Mouse (Mus musculus) gastrocnemius, adult 2 months (tissue): Measurements from ENCODE around the gene Pygb. TPM values are rescaled to one million over a fixed set of nuclear protein-coding genes. Genes with fewer than 3 reads are reported as not detected.

Experiments used
- DNase-seq: peaks from one replicate; pipeline ENCODE4 v3.0.0; 2022
- H3K27ac ChIP-seq: fragments of 200-600 bp; 2 replicates; pipeline ENCODE4 v1.8.1; 2022; ENCODE audit warnings: mild to moderate bottlenecking
- H3K4me3 ChIP-seq: fragments of 200-600 bp; 2 replicates; pipeline ENCODE4 v1.8.1; 2022; ENCODE audit warnings: mild to moderate bottlenecking, moderate library complexity
- CTCF ChIP-seq: fragments of 200-600 bp; IDR thresholded peaks from 2 replicates; pipeline ENCODE4 v1.8.1; 2022; ENCODE audit warnings: antibody characterized with exemption, mild to moderate bottlenecking, moderate library complexity
- intact Hi-C: fragments of 180-260 bp; cut with DNase I; formaldehyde crosslinking; loops from one replicate; pipeline ENCODE4 v1.15.1; 2025
- total RNA-seq, 2 experiments: library from RNA; stranded (reverse); gene quantifications; 2 replicates each; pipeline ENCODE4 v1.2.3; 2021

Gene Pygb
- total RNA-seq, 2 experiments from 2014 or later, result 4.9 to 5.5 TPM

GRCm38 (mm10) chr2:150861128-150861527 is 74.6 kb downstream of the Pygb start:
- no peak overlapping the region for H3K4me3 ChIP-seq
- intact Hi-C loops, result no loop called here

GRCm38 (mm10) chr2:150867021-150867420 is 80.5 kb downstream of the Pygb start:
- intact Hi-C loops, result no loop called here
- no peak for TF ChIP-seq CTCF
- DNase-seq, result no peak
- no peak overlapping the region for H3K4me3 ChIP-seq
- H3K27ac ChIP-seq, result no peak overlapping the region

More at GRCm38 (mm10) chr2:150861128-150861527, 74.6 kb downstream of the Pygb start:
- H3K27ac ChIP-seq, result no peak overlapping the region
- no peak for DNase-seq
- TF ChIP-seq CTCF, result 0 out of 2 replicates have a peak, but pooled peaks have one; percentile 3

- intact Hi-C loops, result no loop called here
- H3K4me3 ChIP-seq, result no peak overlapping the region
- no peak for DNase-seq
- H3K27ac ChIP-seq, result no peak overlapping the region
- TF ChIP-seq CTCF, result no peak
Observed at GRCm38 (mm10) chr2:150869446-150869845, 82.9 kb downstream of the Pygb start.

- no peak for TF ChIP-seq CTCF
- intact Hi-C loops, result no loop called here
- H3K27ac ChIP-seq, result 0 out of 2 replicates have a peak overlapping the region, but pooled peaks have one; percentile 21
- no peak for DNase-seq
- H3K4me3 ChIP-seq, result no peak overlapping the region
Observed at GRCm38 (mm10) chr2:150874508-150874907, 88.0 kb downstream of the Pygb start.

DNA sequence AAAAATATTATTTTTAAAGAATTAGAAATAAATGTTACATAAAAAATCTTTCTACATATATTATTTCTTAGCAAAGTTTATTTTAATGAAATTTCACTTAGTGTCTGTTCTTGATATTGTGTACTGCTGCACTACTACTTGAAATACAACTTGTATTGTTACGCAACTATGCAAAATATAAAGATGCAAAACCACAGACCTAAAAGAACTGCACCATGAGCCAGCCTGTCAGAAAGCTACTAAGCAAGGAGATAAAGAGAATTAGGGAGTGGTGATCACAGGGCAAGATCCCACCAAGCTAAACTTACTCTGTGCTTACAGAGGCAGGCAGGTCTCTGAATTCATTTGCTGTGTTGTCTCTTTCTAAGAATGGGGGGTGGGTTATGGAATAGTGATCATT is 88.7 kb downstream of the Pygb start:
- intact Hi-C loops, result no loop called here
- H3K27ac ChIP-seq, result no peak overlapping the region
- no peak overlapping the region for H3K4me3 ChIP-seq
- no peak for TF ChIP-seq CTCF
- no peak for DNase-seq

DNA sequence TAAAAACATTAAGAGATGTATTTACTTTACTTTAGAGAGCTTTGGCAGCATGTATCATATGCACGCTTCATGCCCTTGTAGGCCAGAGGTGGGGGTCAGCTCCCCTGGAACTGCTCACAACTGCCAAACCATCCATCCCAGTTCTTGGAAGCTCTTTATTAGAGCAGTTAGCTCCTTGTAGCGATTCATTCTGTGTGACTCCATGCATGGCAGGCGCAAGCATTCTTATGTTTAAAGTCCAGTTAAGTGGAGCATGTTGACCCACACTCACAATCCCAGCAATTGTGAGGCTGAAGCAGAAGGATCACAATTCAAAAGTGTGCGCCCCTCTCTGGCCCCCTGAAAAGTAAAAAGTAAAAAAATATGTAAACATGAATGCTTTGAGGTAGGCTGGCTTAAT is 91.0 kb downstream of the Pygb start:
- intact Hi-C loops, result no loop called here
- Histone ChIP-seq H3K27ac (no peak overlapping the region), H3K4me3 (no peak overlapping the region)
- no peak for TF ChIP-seq CTCF
- no peak for DNase-seq

Other genes starting within 250 kb of the Pygb start
- gene Cst7, start 216.3 kb upstream of the Pygb start, total RNA-seq, result not detected
- 10 to 100 TPM; 16.8 to 21.4 TPM for gene Apmap, start 178.2 kb upstream of the Pygb start, total RNA-seq
- 10 to 100 TPM; 12.9 to 38.7 TPM for gene Acss1, start 118.2 kb upstream of the Pygb start, total RNA-seq
- not detected for gene Vsx1, start 97.4 kb upstream of the Pygb start, total RNA-seq
- 1 to 10 TPM; 7.4 to 8.3 TPM for gene Entpd6, start 37.7 kb upstream of the Pygb start, total RNA-seq
- 10 to 100 TPM; 24.3 to 25.4 TPM for gene Abhd12, start 118.0 kb downstream of the Pygb start, total RNA-seq
- gene Gins1, start 118.7 kb downstream of the Pygb start, total RNA-seq, result 1 to 10 TPM; 2.2 to 2.4 TPM